Mouse (Mus musculus): ENCODE results near the gene Sdk1. TPM values are rescaled to one million over a fixed set of nuclear protein-coding genes. Genes with fewer than 3 reads are reported as not detected.

The Sdk1 gene
- total and polyA plus RNA-seq, 3 experiments, result 0.33 to 1.0 (median 0.94) TPM

DNA sequence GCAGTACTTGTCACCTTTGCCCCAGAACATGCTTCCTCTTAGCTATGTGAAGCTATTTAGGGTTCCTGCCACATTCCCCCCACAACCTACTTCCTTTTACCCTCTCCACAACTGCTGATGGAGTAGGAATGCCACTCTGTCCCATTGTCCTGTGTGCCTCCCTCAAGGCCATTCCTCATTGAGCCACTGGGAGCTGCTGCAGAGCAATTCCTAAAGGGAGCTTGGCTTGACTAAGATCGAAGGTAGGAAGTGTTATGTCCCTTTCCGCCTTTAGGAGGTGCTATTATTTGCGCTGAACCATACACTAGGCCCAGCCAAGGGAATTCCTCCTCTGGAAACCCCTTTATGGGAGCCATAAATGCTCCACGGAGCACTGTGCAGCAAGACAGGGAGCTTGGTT, 743.0 kb downstream of the Sdk1 start:
- intact Hi-C loops (cut with DNase I), result no loop called here
- TF ChIP-seq POLR2A (IDR thresholded peaks at IDR 0.05; ENCODE audit: insufficient read depth, low read depth, low read length) (no peak), CTCF (IDR thresholded peaks at IDR 0.05) (no peak), EP300 (IDR thresholded peaks at IDR 0.05; ENCODE audit: insufficient read depth, low read depth, low read length) (no peak)
- Histone ChIP-seq H3K9ac (ENCODE audit: low read depth, low read length) (no peak overlapping the region), H3K79me2 (replicated peaks; ENCODE audit: control insufficient read depth, insufficient read depth, low read length) (no peaks in the 10 kb centered on the region), H3K27me3 (ENCODE audit: control insufficient read depth, insufficient read depth, low read length) (no peaks in the 10 kb centered on the region), H3K27ac (no peak overlapping the region), H3K4me1 (ENCODE audit: control insufficient read depth, insufficient read depth, low read length) (no peaks in the 10 kb centered on the region), H3K36me3 (ENCODE audit: control insufficient read depth, insufficient read depth, low read length) (no peaks in the 10 kb centered on the region), H3K4me3 (no peak overlapping the region)
- WGBS, result 81% methylated on average over 4 of the region's 4 CpGs
- no peak for DNase-seq

DNA sequence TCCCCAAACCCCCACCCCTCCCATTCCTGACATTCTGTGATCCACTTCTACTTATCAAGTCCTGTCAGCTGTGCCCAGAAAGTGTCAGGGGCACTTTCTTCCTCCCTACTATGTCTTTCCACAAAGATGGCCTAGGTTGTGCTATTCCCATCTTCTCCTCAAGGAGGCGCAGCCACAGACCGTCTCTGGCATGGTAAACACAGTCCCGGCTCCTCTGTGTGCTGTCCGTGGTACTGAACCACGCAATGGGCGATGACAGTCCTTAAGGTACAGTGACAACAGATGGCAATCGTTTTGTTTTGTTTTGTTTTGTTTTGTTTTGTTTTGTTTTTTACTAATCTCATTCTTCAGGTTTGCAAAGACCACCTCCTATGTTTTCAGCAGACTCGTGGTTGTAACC, 743.7 kb downstream of the Sdk1 start:
- H3K4me1 ChIP-seq (ENCODE audit: control insufficient read depth, insufficient read depth, low read length), result no peaks in the 10 kb centered on the region
- no peaks in the 10 kb centered on the region for H3K79me2 ChIP-seq (replicated peaks; ENCODE audit: control insufficient read depth, insufficient read depth, low read length)
- DNase-seq, result peak; percentile 52 to 66
- H3K27ac ChIP-seq, result no peak overlapping the region
- 7% methylated on average over 8 of the region's 8 CpGs for WGBS
- no peaks in the 10 kb centered on the region for H3K36me3 ChIP-seq (ENCODE audit: control insufficient read depth, insufficient read depth, low read length)
- H3K27me3 ChIP-seq (ENCODE audit: control insufficient read depth, insufficient read depth, low read length), result no peaks in the 10 kb centered on the region
- no peak overlapping the region for H3K4me3 ChIP-seq
- H3K9ac ChIP-seq (ENCODE audit: low read depth, low read length), result no peak overlapping the region
- TF ChIP-seq CTCF (IDR thresholded peaks at IDR 0.05) (peak; percentile 79), POLR2A (IDR thresholded peaks at IDR 0.05; ENCODE audit: insufficient read depth, low read depth, low read length) (no peak)
- intact Hi-C loops (cut with DNase I), result loop anchor here (1.0 to 5.0 kb wide), 2 partner anchors 334 to 462 kb away; no protein-coding TSS in a partner anchor

DNA sequence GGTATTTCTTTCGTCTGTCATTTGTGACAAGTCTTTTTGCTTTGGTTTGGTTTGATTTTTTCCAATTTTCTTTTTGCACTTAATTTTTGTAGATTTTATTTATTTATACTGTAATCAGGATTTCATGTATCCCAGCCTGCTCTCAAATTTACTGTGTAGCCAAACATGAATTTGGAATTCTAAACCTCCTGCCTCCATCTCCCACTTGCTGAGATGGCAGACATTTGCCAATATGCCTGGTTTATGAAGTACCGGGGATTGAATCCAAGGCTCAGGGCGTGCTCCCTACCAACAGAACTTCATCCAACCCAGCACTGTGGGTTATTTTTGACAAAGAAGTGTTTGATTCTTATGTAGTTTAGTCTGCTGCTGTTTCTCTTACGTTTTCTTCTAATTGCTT, 744.3 kb downstream of the Sdk1 start:
- no peak for DNase-seq
- no peak overlapping the region for H3K4me3 ChIP-seq
- H3K9ac ChIP-seq (ENCODE audit: low read depth, low read length), result no peak overlapping the region
- H3K27ac ChIP-seq, result no peak overlapping the region
- H3K27me3 ChIP-seq (ENCODE audit: control insufficient read depth, insufficient read depth, low read length), result no peaks in the 10 kb centered on the region
- H3K4me1 ChIP-seq (ENCODE audit: control insufficient read depth, insufficient read depth, low read length), result no peaks in the 10 kb centered on the region
- no peaks in the 10 kb centered on the region for H3K36me3 ChIP-seq (ENCODE audit: control insufficient read depth, insufficient read depth, low read length)
- no peaks in the 10 kb centered on the region for H3K79me2 ChIP-seq (replicated peaks; ENCODE audit: control insufficient read depth, insufficient read depth, low read length)
- intact Hi-C loops (cut with DNase I), result loop anchor here (1.0 to 5.0 kb wide), 2 partner anchors 334 to 462 kb away; no protein-coding TSS in a partner anchor
- 78% methylated on average over 4 of the region's 4 CpGs for whole genome bisulfite sequencing
- no peak for TF ChIP-seq EP300 (IDR thresholded peaks at IDR 0.05; ENCODE audit: insufficient read depth, low read depth, low read length)
- no peak for TF ChIP-seq POLR2A (IDR thresholded peaks at IDR 0.05; ENCODE audit: insufficient read depth, low read depth, low read length)
- no peak for TF ChIP-seq CTCF (IDR thresholded peaks at IDR 0.05)

DNA sequence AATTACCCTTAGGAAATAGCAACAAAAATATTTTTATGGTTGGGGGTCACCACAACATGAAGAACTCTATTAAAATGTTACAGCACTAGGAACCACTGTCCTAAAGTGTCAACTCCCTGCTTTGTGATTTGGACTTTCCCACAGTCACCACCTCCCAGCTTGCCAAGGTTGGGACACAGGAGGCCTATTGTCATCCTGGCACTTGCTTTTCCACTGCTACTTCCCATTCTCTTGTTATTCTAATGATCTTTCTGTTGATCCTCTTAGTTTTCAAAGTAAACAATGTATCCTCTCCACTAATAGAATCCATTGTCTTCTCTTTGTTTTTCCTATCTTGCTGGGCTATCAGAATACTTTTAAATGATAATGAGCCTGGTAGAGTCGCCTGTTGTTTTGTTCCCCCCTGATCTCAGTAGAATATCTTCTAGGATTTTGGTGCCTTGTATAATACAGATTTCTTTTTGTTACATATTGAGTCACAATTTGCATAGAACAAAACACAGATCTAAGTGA, 746.1 kb downstream of the Sdk1 start:
- H3K4me3 ChIP-seq, result no peak overlapping the region
- H3K9ac ChIP-seq (ENCODE audit: low read depth, low read length), result no peak overlapping the region
- no peak overlapping the region for H3K27ac ChIP-seq
- TF ChIP-seq CTCF (IDR thresholded peaks at IDR 0.05) (no peak), POLR2A (IDR thresholded peaks at IDR 0.05; ENCODE audit: insufficient read depth, low read depth, low read length) (no peak), EP300 (IDR thresholded peaks at IDR 0.05; ENCODE audit: insufficient read depth, low read depth, low read length) (no peak)
- no peaks in the 10 kb centered on the region for H3K79me2 ChIP-seq (replicated peaks; ENCODE audit: control insufficient read depth, insufficient read depth, low read length)
- intact Hi-C loops (cut with DNase I), result loop anchor here (5.0 kb wide), 1 partner anchor 460 kb away; no protein-coding TSS in a partner anchor
- H3K27me3 ChIP-seq (ENCODE audit: control insufficient read depth, insufficient read depth, low read length), result no peaks in the 10 kb centered on the region
- no peak for DNase-seq
- no peaks in the 10 kb centered on the region for H3K4me1 ChIP-seq (ENCODE audit: control insufficient read depth, insufficient read depth, low read length)
- no peaks in the 10 kb centered on the region for H3K36me3 ChIP-seq (ENCODE audit: control insufficient read depth, insufficient read depth, low read length)
- WGBS, result 34% methylated on average over 1 of the region's 1 CpGs

DNA sequence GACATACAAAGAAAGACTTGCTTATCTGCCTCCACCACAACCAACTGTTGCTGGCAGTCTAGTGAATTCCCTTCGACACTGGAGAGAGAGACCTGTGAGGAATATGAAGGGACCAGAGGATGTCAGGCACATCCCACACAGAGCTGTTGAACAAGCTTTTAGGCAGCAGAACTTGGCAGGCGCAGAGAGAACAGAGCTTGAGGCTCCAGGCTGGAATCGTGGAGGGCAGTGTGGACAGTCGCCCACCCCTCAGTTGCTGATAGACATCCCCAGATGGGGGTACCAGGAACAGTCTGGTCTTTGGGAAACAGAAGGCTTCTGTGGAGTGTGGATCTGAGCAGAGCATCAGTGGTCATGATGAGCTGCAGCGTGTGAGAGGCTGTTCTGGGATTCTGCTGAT, 747.4 kb downstream of the Sdk1 start:
- WGBS, result 58% methylated on average over 5 of the region's 5 CpGs
- intact Hi-C loops (cut with DNase I), result loop anchor here (5.0 kb wide), 1 partner anchor 459 kb away; no protein-coding TSS in a partner anchor

DNA sequence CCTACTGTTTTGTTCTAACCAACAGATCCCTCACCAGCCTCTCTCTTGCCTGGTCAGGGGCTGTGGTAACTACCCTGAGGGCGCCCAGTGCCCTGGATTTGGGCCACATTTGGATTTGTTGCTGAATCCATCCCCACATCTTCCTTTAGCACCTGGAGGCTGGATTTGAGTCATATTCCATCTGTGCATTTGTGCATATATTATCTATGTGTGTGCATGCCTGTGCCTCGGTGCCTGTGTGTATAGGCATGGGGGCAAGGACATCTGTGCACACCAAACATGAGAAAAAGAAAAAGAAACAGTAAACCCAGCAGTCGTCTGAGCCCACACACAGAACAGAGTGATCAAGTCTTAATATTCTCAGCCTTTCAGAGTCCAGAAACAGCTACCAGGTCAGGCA, 752.9 kb downstream of the Sdk1 start:
- intact Hi-C loops (cut with DNase I), result no loop called here
- Histone ChIP-seq H3K79me2 (replicated peaks; ENCODE audit: control insufficient read depth, insufficient read depth, low read length) (no peaks in the 10 kb centered on the region), H3K4me1 (ENCODE audit: control insufficient read depth, insufficient read depth, low read length) (no peaks in the 10 kb centered on the region), H3K36me3 (ENCODE audit: control insufficient read depth, insufficient read depth, low read length) (no peaks in the 10 kb centered on the region), H3K27ac (no peak overlapping the region), H3K27me3 (ENCODE audit: control insufficient read depth, insufficient read depth, low read length) (no peaks in the 10 kb centered on the region), H3K4me3 (no peak overlapping the region), H3K9ac (ENCODE audit: low read depth, low read length) (no peak overlapping the region)
- no peak for TF ChIP-seq POLR2A (IDR thresholded peaks at IDR 0.05; ENCODE audit: insufficient read depth, low read depth, low read length)
- no peak for TF ChIP-seq CTCF (IDR thresholded peaks at IDR 0.05)
- no peak for TF ChIP-seq EP300 (IDR thresholded peaks at IDR 0.05; ENCODE audit: insufficient read depth, low read depth, low read length)
- 91% methylated on average over 3 of the region's 3 CpGs for WGBS
- no peak for DNase-seq

More for the DNA sequence above, 747.4 kb downstream of the Sdk1 start:
- Histone ChIP-seq H3K36me3 (ENCODE audit: control insufficient read depth, insufficient read depth, low read length) (no peaks in the 10 kb centered on the region), H3K4me1 (ENCODE audit: control insufficient read depth, insufficient read depth, low read length) (no peaks in the 10 kb centered on the region), H3K27me3 (ENCODE audit: control insufficient read depth, insufficient read depth, low read length) (no peaks in the 10 kb centered on the region), H3K4me3 (no peak overlapping the region), H3K27ac (no peak overlapping the region), H3K79me2 (replicated peaks; ENCODE audit: control insufficient read depth, insufficient read depth, low read length) (no peaks in the 10 kb centered on the region), H3K9ac (ENCODE audit: low read depth, low read length) (no peak overlapping the region)
- DNase-seq, result no peak
- no peak for TF ChIP-seq CTCF (IDR thresholded peaks at IDR 0.05)
- TF ChIP-seq EP300 (IDR thresholded peaks at IDR 0.05; ENCODE audit: insufficient read depth, low read depth, low read length), result no peak
- no peak for TF ChIP-seq POLR2A (IDR thresholded peaks at IDR 0.05; ENCODE audit: insufficient read depth, low read depth, low read length)

Data from heart, adult 2 months (tissue).